ENCODE assay signal across 21 mouse cellular contexts in genomic region chr12:8457052-8457451, GRCm38 (mm10). TPM values are rescaled to one million over a fixed set of nuclear protein-coding genes. Genes with fewer than 3 reads are reported as not detected.
A peak's percentile ranks its signal among the peaks of the same experiment; 100 is the strongest.
DNase-seq lines count a peak whose midpoint lies in the region; ATAC-seq and TF ChIP-seq lines count a peak whose summit lies in the region.
"Had no signal": no experiment of that assay in that cellular context is flagged by ENCODE, and none has a peak within 500 bp of the region (broad histone marks: within the 10 kb centered on the region; RNA-seq: fewer than 3 reads in every experiment).

No protein-coding gene starts in this region.

- H3K4me3 ChIP-seq in kidney, embryonic 14.5 days (ENCODE audit: low read length), result no peak overlapping the region
- H3K4me3 ChIP-seq in lung, embryonic 15.5 days, result no peak overlapping the region
- H3K4me3 ChIP-seq in lung, adult 2 months (replicated peaks; ENCODE audit: extremely low read depth, low read depth, low read length), result no peak overlapping the region
- H3K4me3 ChIP-seq in embryonic facial prominence, embryonic 14.5 days (ENCODE audit: low read depth, low read length), result no peak overlapping the region
- H3K4me3 ChIP-seq: heart, embryonic 12.5 days; stomach, embryonic 15.5 days had no signal

- no peak for TF ChIP-seq POLR2A in lung, adult 2 months (IDR thresholded peaks at IDR 0.05; ENCODE audit: borderline replicate concordance, extremely low read depth, low read depth, low read length)

- no peak overlapping the region for H3K4me2 ChIP-seq in kidney, embryonic 14.5 days (replicated peaks; ENCODE audit: low read depth, low read length)
- H3K4me2 ChIP-seq in lung, embryonic 15.5 days, result 0 out of 2 replicates have a peak overlapping the region, but pooled peaks have one; percentile 3
- H3K4me2 ChIP-seq in embryonic facial prominence, embryonic 14.5 days (ENCODE audit: low read depth, low read length), result no peak overlapping the region
- H3K4me2 ChIP-seq: heart, embryonic 12.5 days; hindbrain, embryonic 14.5 days; stomach, embryonic 15.5 days had no signal

- H3K36me3 ChIP-seq in kidney, embryonic 14.5 days (ENCODE audit: control insufficient read depth, insufficient read depth, low read length), result no peaks in the 10 kb centered on the region
- no peaks in the 10 kb centered on the region for H3K36me3 ChIP-seq in lung, embryonic 15.5 days
- H3K36me3 ChIP-seq in embryonic facial prominence, embryonic 14.5 days (ENCODE audit: control insufficient read depth, insufficient read depth, low read length), result no peaks in the 10 kb centered on the region
- H3K36me3 ChIP-seq: heart, embryonic 12.5 days; stomach, embryonic 15.5 days had no signal

- H3K4me1 ChIP-seq in kidney, embryonic 14.5 days (ENCODE audit: control insufficient read depth, insufficient read depth, low read length), result peaks cover 11% of the 10 kb centered on the region; the same call in 1 of the 2 replicates
- H3K4me1 ChIP-seq in lung, embryonic 15.5 days, result peaks cover 40% of the 10 kb centered on the region
- H3K4me1 ChIP-seq in lung, adult 2 months (ENCODE audit: control insufficient read depth, insufficient read depth, low read length), result peaks cover 5% of the 10 kb centered on the region; the same call in 1 of the 2 replicates
- no peaks in the 10 kb centered on the region; the same call in 1 of the 2 replicates for H3K4me1 ChIP-seq in embryonic facial prominence, embryonic 14.5 days (ENCODE audit: control insufficient read depth, insufficient read depth, low read length)

- WGBS in kidney, embryonic 14.5 days, result 52% methylated on average over 5 of the region's 5 CpGs
- 51% methylated on average over 5 of the region's 5 CpGs for WGBS in lung, embryonic 15.5 days
- 63% methylated on average over 5 of the region's 5 CpGs for WGBS in lung, adult 2 months
- WGBS in embryonic facial prominence, embryonic 14.5 days, result 41% methylated on average over 3 of the region's 5 CpGs

- DNase-seq in kidney, adult 11 months, result no peak
- no peak for DNase-seq in lung, adult 2 months
- DNase-seq in embryonic facial prominence, embryonic 14.5 days (ENCODE audit: low spot score), result no peak
- peak; percentile 28 for DNase-seq in lung, postnatal 36 days
- DNase-seq in adrenal gland, postnatal 14 days, result no peak
- DNase-seq: adrenal gland, adult 2 months; cerebellum, adult 18-20 months; cerebellum, postnatal 25 days; gastrocnemius, postnatal 14 days; heart, adult 18-20 months; heart, postnatal 10 days; kidney, postnatal 14 days; thymus, postnatal 36 days had no signal

- no peak overlapping the region for H3K9ac ChIP-seq in kidney, embryonic 14.5 days (ENCODE audit: low read depth, low read length)
- no peak overlapping the region for H3K9ac ChIP-seq in lung, embryonic 15.5 days
- no peak overlapping the region for H3K9ac ChIP-seq in embryonic facial prominence, embryonic 14.5 days (ENCODE audit: low read depth, low read length)
- H3K9ac ChIP-seq: heart, embryonic 12.5 days; hindbrain, embryonic 14.5 days; liver, embryonic 14.5 days; stomach, embryonic 15.5 days had no signal

- no peaks in the 10 kb centered on the region for H3K9me3 ChIP-seq in kidney, embryonic 14.5 days (ENCODE audit: control insufficient read depth, low read length)
- no peaks in the 10 kb centered on the region for H3K9me3 ChIP-seq in lung, embryonic 15.5 days
- no peaks in the 10 kb centered on the region for H3K9me3 ChIP-seq in embryonic facial prominence, embryonic 14.5 days (ENCODE audit: control insufficient read depth, low read length)
- H3K9me3 ChIP-seq: heart, embryonic 12.5 days; stomach, embryonic 15.5 days had no signal

- no peak for TF ChIP-seq CTCF in lung, adult 2 months (IDR thresholded peaks at IDR 0.05; ENCODE audit: insufficient read depth, low read length)

- no peak overlapping the region for H3K27ac ChIP-seq in kidney, embryonic 14.5 days (ENCODE audit: low read depth, low read length)
- H3K27ac ChIP-seq in lung, embryonic 15.5 days, result peak overlapping the region; percentile 15; the same call in 1 of the 2 replicates
- no peak overlapping the region for H3K27ac ChIP-seq in embryonic facial prominence, embryonic 14.5 days (replicated peaks; ENCODE audit: low read depth, low read length)
- H3K27ac ChIP-seq: hindbrain, embryonic 14.5 days; liver, embryonic 14.5 days; macrophage; stomach, embryonic 15.5 days had no signal

- no peaks in the 10 kb centered on the region for H3K27me3 ChIP-seq in kidney, embryonic 14.5 days (ENCODE audit: control insufficient read depth, insufficient read depth, low read length)
- no peaks in the 10 kb centered on the region for H3K27me3 ChIP-seq in lung, embryonic 15.5 days
- H3K27me3 ChIP-seq in embryonic facial prominence, embryonic 14.5 days (replicated peaks; ENCODE audit: control insufficient read depth, insufficient read depth, low read length), result no peaks in the 10 kb centered on the region
- H3K27me3 ChIP-seq: heart, embryonic 12.5 days; stomach, embryonic 15.5 days had no signal

- ATAC-seq in kidney, embryonic 14.5 days (ENCODE audit: low FRiP score, low TSS enrichment), result peak; percentile 47; the same call in 1 of the 2 replicates
- peak; percentile 29 for ATAC-seq in lung, embryonic 15.5 days (ENCODE audit: borderline replicate concordance, extremely low read depth, low FRiP score, low TSS enrichment)
- peak; percentile 30; the same call in 1 of the 2 replicates for ATAC-seq in embryonic facial prominence, embryonic 14.5 days (ENCODE audit: low read depth)
- ATAC-seq: forebrain, embryonic 16.5 days had no signal

RNA-seq across cellular contexts. Expression of gene Rhob, which starts 42.8 kb away (rescaled TPM):
- polyA plus RNA-seq in kidney, embryonic 14.5 days (2014; fragmentation: Nextera tagmentation; extraction: Ambion mirVana), result 38.3 and 43.6 TPM in 2 replicates
- polyA plus RNA-seq in lung, embryonic 15.5 days (2015; fragmentation: Nextera tagmentation; extraction: Ambion mirVana), result 49.4 and 52.1 TPM in 2 replicates
- 324 and 526 TPM in 2 replicates for polyA plus RNA-seq in lung, adult 2 months (2012; rRNA removed)
- 72.8 and 76.8 TPM in 2 replicates for polyA plus RNA-seq in embryonic facial prominence, embryonic 14.5 days (2014; fragmentation: Nextera tagmentation; extraction: Ambion mirVana)
- total RNA-seq in adrenal gland, postnatal 14 days (2021), result 201 and 234 TPM in 2 replicates
